Mouse (Mus musculus) cortical plate, adult 2 months (tissue): ENCODE measurements around the gene Fam71a. TPM values are rescaled to one million over a fixed set of nuclear protein-coding genes. Genes with fewer than 3 reads are reported as not detected.

Source experiments
- H3K27ac ChIP-seq: fragments of 200-500 bp; 2 replicates; pipeline ENCODE4 v1.5.1; 2012; ENCODE audit warnings: low read length, control low read depth, inconsistent platforms; ENCODE audit not compliant: insufficient read depth
- H3K4me1 ChIP-seq: fragments of 200-500 bp; 2 replicates; pipeline ENCODE4 v1.6.1; 2011; ENCODE audit warnings: low read length; ENCODE audit not compliant: control insufficient read depth, insufficient read depth
- H3K4me3 ChIP-seq: fragments of 200-500 bp; 2 replicates; pipeline ENCODE4 v1.5.1; 2011; ENCODE audit warnings: mild to moderate bottlenecking, low read length, control low read depth; ENCODE audit not compliant: insufficient read depth
- CTCF ChIP-seq: fragments of 200-500 bp; IDR thresholded peaks from 2 replicates; pipeline ENCODE4 v1.5.1; 2011; ENCODE audit warnings: mild to moderate bottlenecking, control low read depth, low read length; ENCODE audit not compliant: insufficient read depth; ENCODE audit errors: extremely low read depth
- POLR2A ChIP-seq: fragments of 200-500 bp; IDR thresholded peaks from 2 replicates; pipeline ENCODE4 v1.6.1; 2011; ENCODE audit warnings: mild to moderate bottlenecking, low read length, control low read depth; ENCODE audit not compliant: insufficient read depth; ENCODE audit errors: extremely low read depth
- polyA plus RNA-seq: library from polyadenylated mRNA; depleted of rRNA; stranded (reverse); fragments of >200 nt; gene quantifications from 2 replicates; pipeline ENCODE4 v1.2.3, GENCODE M21; 2012; rRNA removed

Fam71a gene
- polyA plus RNA-seq, 1 experiment: not detected

- TF ChIP-seq CTCF (no peak), POLR2A (no peak)
- H3K4me1 ChIP-seq: no peaks in the 10 kb centered on the region
- H3K4me3 ChIP-seq: no peak overlapping the region
Measured at GRCm38 (mm10) chr1:191132240-191132639, 32.4 kb downstream of the Fam71a start.

GRCm38 (mm10) chr1:191131692-191132091 lies 32.9 kb downstream of the Fam71a start:
- Histone ChIP-seq H3K4me1 (no peaks in the 10 kb centered on the region), H3K27ac (no peak overlapping the region), H3K4me3 (no peak overlapping the region)
- TF ChIP-seq CTCF (no peak), POLR2A (no peak)

More at GRCm38 (mm10) chr1:191132240-191132639, 32.4 kb downstream of the Fam71a start:
- H3K27ac ChIP-seq: no peak overlapping the region

- TF ChIP-seq CTCF: peak; percentile 43
- no peak for TF ChIP-seq POLR2A
- Histone ChIP-seq H3K27ac (no peak overlapping the region), H3K4me3 (no peak overlapping the region), H3K4me1 (no peaks in the 10 kb centered on the region)
Measured at GRCm38 (mm10) chr1:191125811-191126638, 38.6 kb downstream of the Fam71a start.

- no peaks in the 10 kb centered on the region for H3K4me1 ChIP-seq
- no peak overlapping the region for H3K27ac ChIP-seq
- no peak overlapping the region for H3K4me3 ChIP-seq
- no peak for TF ChIP-seq POLR2A
- no peak for TF ChIP-seq CTCF
Measured at GRCm38 (mm10) chr1:191124288-191124687, 40.3 kb downstream of the Fam71a start.

- no peaks in the 10 kb centered on the region for H3K4me1 ChIP-seq
- H3K4me3 ChIP-seq: no peak overlapping the region
- no peak overlapping the region for H3K27ac ChIP-seq
- TF ChIP-seq CTCF: no peak
- TF ChIP-seq POLR2A: no peak
Measured at GRCm38 (mm10) chr1:191123696-191124095, 40.9 kb downstream of the Fam71a start.

- Histone ChIP-seq H3K27ac (no peak overlapping the region), H3K4me1 (no peaks in the 10 kb centered on the region), H3K4me3 (no peak overlapping the region)
- TF ChIP-seq POLR2A (no peak), CTCF (no peak)
Measured at GRCm38 (mm10) chr1:191122744-191123143, 41.9 kb downstream of the Fam71a start.

GRCm38 (mm10) chr1:191115514-191116238 lies 48.9 kb downstream of the Fam71a start:
- H3K4me3 ChIP-seq: no peak overlapping the region
- no peak overlapping the region for H3K27ac ChIP-seq
- H3K4me1 ChIP-seq: no peaks in the 10 kb centered on the region
- TF ChIP-seq CTCF: no peak
- no peak for TF ChIP-seq POLR2A

- no peak for TF ChIP-seq CTCF
- TF ChIP-seq POLR2A: no peak
- Histone ChIP-seq H3K4me1 (no peaks in the 10 kb centered on the region), H3K27ac (no peak overlapping the region; the same call in 1 of the 2 replicates), H3K4me3 (no peak overlapping the region)
Measured at GRCm38 (mm10) chr1:191114868-191115267, 49.7 kb downstream of the Fam71a start.

Other genes with a start within 250 kb of the Fam71a start
- 57.3 and 61.5 TPM in 2 replicates for gene Angel2, start 239.7 kb downstream of the Fam71a start, polyA plus RNA-seq
- gene Vash2, start 185.5 kb downstream of the Fam71a start, polyA plus RNA-seq: 1.9 and 2.0 TPM in 2 replicates
- gene Flvcr1, start 138.7 kb downstream of the Fam71a start, polyA plus RNA-seq: 16.9 and 17.0 TPM in 2 replicates
- gene Spata45, start 128.2 kb downstream of the Fam71a start, polyA plus RNA-seq: not detected in 2 replicates
- gene Tatdn3, start 101.9 kb downstream of the Fam71a start, polyA plus RNA-seq: 60.7 and 62.4 TPM in 2 replicates
- gene Nsl1, start 101.8 kb downstream of the Fam71a start, polyA plus RNA-seq: 0.52 and 0.61 TPM in 2 replicates
- gene Batf3, start 67.0 kb downstream of the Fam71a start, polyA plus RNA-seq: 3.2 and 4.8 TPM in 2 replicates
- 0.72 and 0.73 TPM in 2 replicates for gene Atf3, start 53.2 kb upstream of the Fam71a start, polyA plus RNA-seq
- gene Nenf, start 153.4 kb upstream of the Fam71a start, polyA plus RNA-seq: 170 and 175 TPM in 2 replicates
- 9.9 and 10.3 TPM in 2 replicates for gene Tmem206, start 161.1 kb upstream of the Fam71a start, polyA plus RNA-seq
- 79.8 and 82.1 TPM in 2 replicates for gene Ppp2r5a, start 238.5 kb upstream of the Fam71a start, polyA plus RNA-seq